Mouse (Mus musculus) olfactory bulb, adult 2 months (tissue): ENCODE results near the gene Tspan18. TPM values are rescaled to one million over a fixed set of nuclear protein-coding genes. Genes with fewer than 3 reads are reported as not detected.

Experiments
- H3K27ac ChIP-seq: fragments of 200-500 bp; 2 replicates; pipeline ENCODE4 v1.5.1; 2012; ENCODE audit warnings: low read depth, low read length; ENCODE audit not compliant: insufficient read depth
- H3K4me1 ChIP-seq: fragments of 200-500 bp; 2 replicates; pipeline ENCODE4 v1.6.1; 2012; ENCODE audit warnings: low read length; ENCODE audit not compliant: control insufficient read depth, insufficient read depth
- H3K4me3 ChIP-seq: fragments of 200-500 bp; 2 replicates; pipeline ENCODE4 v1.5.1; 2012; ENCODE audit warnings: mild to moderate bottlenecking, low read depth, low read length, moderate library complexity; ENCODE audit not compliant: insufficient read depth
- CTCF ChIP-seq: fragments of 200-500 bp; IDR thresholded peaks from 2 replicates; pipeline ENCODE4 v1.5.1; 2012; ENCODE audit warnings: low read depth, mild to moderate bottlenecking, low read length, moderate library complexity; ENCODE audit not compliant: insufficient read depth
- POLR2A ChIP-seq: fragments of 200-500 bp; IDR thresholded peaks from 2 replicates; pipeline ENCODE4 v1.6.1; 2012; ENCODE audit warnings: mild to moderate bottlenecking, low read depth, low read length, moderate library complexity; ENCODE audit not compliant: insufficient read depth
- WGBS: fragments of 180-500 bp; shearing (Covaris S2); methylation state at CpG from one replicate; pipeline ENCODE4 v1.1.7; 2018; 5-methylcytosine and 5-hydroxymethylcytosine counted together
- polyA plus RNA-seq: library from polyadenylated mRNA; stranded (reverse); fragments of >200 nt; gene quantifications from 2 replicates; pipeline ENCODE4 v1.2.4, GENCODE M21; 2012; ENCODE audit warnings: low replicate concordance; ENCODE audit not compliant: missing spikeins, insufficient read depth, insufficient read length

Gene Tspan18
- polyA plus RNA-seq, 1 experiment, result not detected

DNA sequence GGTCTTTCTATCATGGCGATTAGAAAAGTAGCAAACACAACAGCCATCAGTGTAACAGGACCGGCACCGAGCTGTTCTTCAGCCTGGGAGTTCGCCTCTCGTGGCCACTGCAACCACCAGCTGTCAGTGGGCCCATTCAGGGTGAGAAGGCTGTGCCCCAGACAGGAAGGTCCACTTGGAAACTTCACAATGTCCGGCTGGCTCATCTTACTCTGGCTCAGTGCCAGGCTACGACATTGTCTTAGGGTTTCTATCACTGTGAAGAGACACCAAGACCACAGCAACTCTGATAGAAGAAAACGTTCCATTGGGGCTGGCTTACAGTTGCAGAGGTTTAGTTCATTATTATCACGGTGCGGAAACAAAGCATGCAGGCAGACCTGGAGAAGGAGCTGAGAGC, 45.1 kb downstream of the Tspan18 start:
- H3K4me1 ChIP-seq, result peaks cover 3% of the 10 kb centered on the region; the same call in 1 of the 2 replicates
- no peak overlapping the region for H3K4me3 ChIP-seq
- H3K27ac ChIP-seq, result no peak overlapping the region
- TF ChIP-seq POLR2A, result no peak
- no peak for TF ChIP-seq CTCF
- WGBS, result 80% methylated on average over 10 of the region's 10 CpGs

- no peak for TF ChIP-seq POLR2A
- no peak for TF ChIP-seq CTCF
- WGBS, result 74% methylated on average over 4 of the region's 4 CpGs
- Histone ChIP-seq H3K4me1 (peaks cover 3% of the 10 kb centered on the region; the same call in 1 of the 2 replicates), H3K4me3 (no peak overlapping the region), H3K27ac (no peak overlapping the region)
These were observed 47.0 kb downstream of the Tspan18 start for GRCm38 (mm10) chr2:93287348-93287747.

GRCm38 (mm10) chr2:93286742-93287141, 47.6 kb downstream of the Tspan18 start:
- WGBS, result 53% methylated on average over 4 of the region's 4 CpGs
- H3K4me3 ChIP-seq, result no peak overlapping the region
- TF ChIP-seq CTCF (no peak), POLR2A (no peak)
- H3K27ac ChIP-seq, result no peak overlapping the region
- H3K4me1 ChIP-seq, result peaks cover 3% of the 10 kb centered on the region; the same call in 1 of the 2 replicates

DNA sequence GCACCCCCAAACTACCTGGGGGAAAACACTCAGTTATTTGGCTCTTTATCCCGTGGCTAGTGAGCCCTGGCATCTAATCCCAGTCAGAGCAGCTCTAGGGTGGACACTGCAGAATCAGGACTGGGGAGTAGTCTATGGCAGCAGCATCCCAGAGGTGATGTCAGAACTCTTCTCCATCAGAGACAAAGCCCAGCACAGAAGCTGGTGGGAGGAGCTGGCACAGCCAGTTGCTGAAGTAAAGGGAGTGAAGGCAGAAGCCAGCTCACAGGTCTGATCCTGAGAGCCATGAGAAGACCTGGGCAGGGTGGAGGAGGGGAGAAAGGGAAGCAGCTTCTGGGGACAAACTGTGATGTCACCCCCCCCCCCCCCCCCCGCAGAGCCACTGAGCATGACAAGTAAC, 48.0 kb downstream of the Tspan18 start:
- Histone ChIP-seq H3K27ac (no peak overlapping the region), H3K4me3 (no peak overlapping the region), H3K4me1 (peaks cover 3% of the 10 kb centered on the region; the same call in 1 of the 2 replicates)
- 60% methylated on average over 2 of the region's 2 CpGs for WGBS
- TF ChIP-seq POLR2A, result no peak
- TF ChIP-seq CTCF, result no peak

DNA sequence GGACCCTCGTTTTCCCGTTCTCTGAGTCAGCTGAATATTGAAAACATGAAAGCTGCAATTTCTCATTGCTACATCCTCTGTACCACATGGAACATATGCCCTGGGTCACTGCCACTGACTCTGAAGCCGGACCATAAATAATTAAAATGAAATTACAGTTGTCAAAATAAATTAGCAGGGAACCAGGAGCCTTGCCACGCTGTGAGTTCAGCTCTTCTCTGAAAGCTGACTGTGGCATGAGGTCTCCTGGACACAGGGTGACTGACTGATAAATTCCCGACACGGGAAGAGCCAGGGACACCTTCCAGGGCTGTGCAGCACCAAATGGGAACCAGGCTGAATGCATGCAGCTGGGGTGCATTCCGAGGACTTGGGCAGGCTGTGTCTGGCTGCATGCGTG, 48.5 kb downstream of the Tspan18 start:
- H3K4me3 ChIP-seq, result no peak overlapping the region
- H3K27ac ChIP-seq, result no peak overlapping the region
- TF ChIP-seq CTCF (no peak), POLR2A (no peak)
- WGBS, result 69% methylated on average over 8 of the region's 8 CpGs
- H3K4me1 ChIP-seq, result peaks cover 3% of the 10 kb centered on the region; the same call in 1 of the 2 replicates

DNA sequence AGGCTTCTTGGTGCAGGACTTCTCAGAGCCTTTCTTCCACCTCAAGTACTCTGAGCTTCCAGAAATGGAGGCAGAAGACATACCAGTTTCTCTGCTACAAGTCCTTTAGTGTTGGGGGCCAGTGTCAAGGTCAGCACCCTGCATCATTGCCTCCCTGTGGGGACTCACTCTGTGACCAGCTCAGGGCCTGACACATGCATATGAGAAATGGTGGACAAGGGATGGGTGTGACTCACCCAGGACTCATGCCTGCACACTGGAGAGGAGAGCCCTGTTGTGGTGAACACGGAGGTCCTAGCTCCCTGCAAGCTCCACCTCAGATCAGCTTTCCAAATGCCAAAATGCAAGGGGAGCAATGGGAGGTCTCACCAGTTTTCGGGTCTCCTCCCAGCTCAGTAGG, 49.7 kb downstream of the Tspan18 start:
- Histone ChIP-seq H3K4me1 (peaks cover 3% of the 10 kb centered on the region; the same call in 1 of the 2 replicates), H3K27ac (no peak overlapping the region; the same call in 1 of the 2 replicates), H3K4me3 (no peak overlapping the region)
- WGBS, result 84% methylated on average over 2 of the region's 2 CpGs
- TF ChIP-seq CTCF (no peak), POLR2A (no peak)

- WGBS, result 51% methylated on average over 7 of the region's 7 CpGs
- TF ChIP-seq POLR2A (no peak), CTCF (no peak)
- Histone ChIP-seq H3K4me1 (peaks cover 3% of the 10 kb centered on the region; the same call in 1 of the 2 replicates), H3K4me3 (no peak overlapping the region), H3K27ac (no peak overlapping the region)
These were observed 50.6 kb downstream of the Tspan18 start for GRCm38 (mm10) chr2:93283481-93284293.

DNA sequence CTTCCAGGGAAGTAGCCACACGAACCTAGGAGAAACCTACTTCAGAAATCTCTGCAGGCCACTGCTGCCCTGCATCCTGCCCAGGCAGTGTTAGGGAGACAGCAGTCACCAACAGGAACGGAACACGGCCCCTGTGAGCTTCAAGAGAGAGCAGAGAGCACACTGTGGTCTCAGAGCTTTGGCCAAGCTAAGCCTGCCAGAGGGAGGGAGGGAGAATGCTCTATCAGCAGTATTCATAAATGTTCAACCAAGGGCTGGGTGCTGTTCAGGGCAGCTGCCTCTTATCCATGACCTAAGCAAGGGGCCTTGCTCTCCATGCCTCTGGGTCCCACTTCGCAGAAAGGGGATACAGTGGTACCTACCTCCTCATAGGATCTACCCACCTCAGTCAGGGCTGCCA, 51.7 kb downstream of the Tspan18 start:
- H3K4me3 ChIP-seq, result no peak overlapping the region
- H3K27ac ChIP-seq, result no peak overlapping the region
- peaks cover 14% of the 10 kb centered on the region for H3K4me1 ChIP-seq
- TF ChIP-seq CTCF, result no peak
- no peak for TF ChIP-seq POLR2A
- 92% methylated on average over 4 of the region's 4 CpGs for WGBS

- Histone ChIP-seq H3K4me3 (no peak overlapping the region), H3K27ac (no peak overlapping the region), H3K4me1 (peaks cover 16% of the 10 kb centered on the region)
- WGBS, result 84% methylated on average over 6 of the region's 6 CpGs
- TF ChIP-seq CTCF (no peak), POLR2A (no peak)
These were observed 52.8 kb downstream of the Tspan18 start for GRCm38 (mm10) chr2:93281466-93281865.
